Mouse (Mus musculus) ES-E14 (cell line): Measurements from ENCODE around the gene Cel.

ENCODE experiments used
- HCFC1 ChIP-seq: IDR thresholded peaks from 2 replicates; pipeline ENCODE4 v1.6.1; 2012; ENCODE audit warnings: low read length, inconsistent platforms, borderline replicate concordance; ENCODE audit not compliant: insufficient read depth
- ZC3H11A ChIP-seq: IDR thresholded peaks from 2 replicates; pipeline ENCODE4 v1.6.1; 2012; ENCODE audit warnings: low read depth, mild to moderate bottlenecking, inconsistent platforms, low read length, borderline replicate concordance

GRCm38 (mm10) chr2:28536766-28537633 is 26.2 kb downstream of the Cel start:
- no peak for TF ChIP-seq ZC3H11A
- TF ChIP-seq HCFC1, result no peak
